Mouse (Mus musculus) frontal cortex, adult 2 months (tissue): ENCODE data around the gene Gzmm. TPM values are rescaled to one million over a fixed set of nuclear protein-coding genes. Genes with fewer than 3 reads are reported as not detected.

ENCODE experiments used
- DNase-seq, 2 experiments: peaks; one replicate each; pipeline ENCODE4 v3.0.0; 2022; ENCODE audit warnings: low spot score in 1 of 2; ENCODE audit errors: extremely low spot score in 1 of 2
- polyA plus RNA-seq: library from polyadenylated mRNA; depleted of rRNA; stranded (reverse); fragments of >200 nt; gene quantifications from 2 replicates; pipeline ENCODE4 v1.2.3, GENCODE M21; 2012; rRNA removed

The Gzmm gene
- polyA plus RNA-seq, 1 experiment: 1.8 TPM

DNA sequence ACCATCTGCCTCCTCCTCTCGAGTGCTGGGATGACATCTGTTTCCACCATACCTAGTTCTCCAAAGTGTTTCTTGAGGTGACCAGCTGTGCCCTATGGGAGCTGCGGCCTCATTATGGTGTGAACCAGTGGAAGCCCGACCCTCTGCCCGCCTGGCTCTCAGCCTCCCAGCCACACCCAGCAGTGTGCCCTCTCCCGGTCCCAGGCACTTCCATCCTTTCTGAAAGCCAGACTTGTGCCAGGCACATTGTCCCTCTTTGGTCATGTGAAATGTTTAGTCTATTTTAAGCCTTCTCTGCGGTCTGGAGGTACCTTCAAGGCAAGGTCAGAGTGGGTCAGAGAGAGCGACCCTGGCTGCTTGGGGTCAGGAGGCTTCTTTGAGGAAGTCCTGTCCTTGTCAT is 34.9 kb downstream of the Gzmm start:
- DNase-seq: no peak

DNA sequence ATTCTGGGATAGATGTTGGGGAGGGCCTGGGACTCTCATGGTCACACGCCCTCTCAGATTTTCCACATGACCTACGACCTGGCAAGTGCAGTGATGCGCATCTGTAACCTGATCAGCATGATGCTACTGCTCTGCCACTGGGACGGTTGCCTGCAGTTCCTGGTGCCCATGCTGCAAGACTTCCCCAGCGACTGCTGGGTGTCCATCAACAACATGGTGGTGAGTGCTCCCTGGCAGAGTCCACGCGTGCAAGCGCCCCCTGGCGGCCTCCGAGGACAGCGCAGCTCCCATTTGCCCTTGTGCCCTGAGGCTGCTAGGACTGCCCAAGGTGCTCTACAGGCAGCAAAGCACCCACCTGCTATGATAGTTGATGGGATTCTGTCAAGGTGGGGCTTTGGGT is 37.3 kb downstream of the Gzmm start:
- DNase-seq: peak in 1 of 2 experiments; percentile 53

DNA sequence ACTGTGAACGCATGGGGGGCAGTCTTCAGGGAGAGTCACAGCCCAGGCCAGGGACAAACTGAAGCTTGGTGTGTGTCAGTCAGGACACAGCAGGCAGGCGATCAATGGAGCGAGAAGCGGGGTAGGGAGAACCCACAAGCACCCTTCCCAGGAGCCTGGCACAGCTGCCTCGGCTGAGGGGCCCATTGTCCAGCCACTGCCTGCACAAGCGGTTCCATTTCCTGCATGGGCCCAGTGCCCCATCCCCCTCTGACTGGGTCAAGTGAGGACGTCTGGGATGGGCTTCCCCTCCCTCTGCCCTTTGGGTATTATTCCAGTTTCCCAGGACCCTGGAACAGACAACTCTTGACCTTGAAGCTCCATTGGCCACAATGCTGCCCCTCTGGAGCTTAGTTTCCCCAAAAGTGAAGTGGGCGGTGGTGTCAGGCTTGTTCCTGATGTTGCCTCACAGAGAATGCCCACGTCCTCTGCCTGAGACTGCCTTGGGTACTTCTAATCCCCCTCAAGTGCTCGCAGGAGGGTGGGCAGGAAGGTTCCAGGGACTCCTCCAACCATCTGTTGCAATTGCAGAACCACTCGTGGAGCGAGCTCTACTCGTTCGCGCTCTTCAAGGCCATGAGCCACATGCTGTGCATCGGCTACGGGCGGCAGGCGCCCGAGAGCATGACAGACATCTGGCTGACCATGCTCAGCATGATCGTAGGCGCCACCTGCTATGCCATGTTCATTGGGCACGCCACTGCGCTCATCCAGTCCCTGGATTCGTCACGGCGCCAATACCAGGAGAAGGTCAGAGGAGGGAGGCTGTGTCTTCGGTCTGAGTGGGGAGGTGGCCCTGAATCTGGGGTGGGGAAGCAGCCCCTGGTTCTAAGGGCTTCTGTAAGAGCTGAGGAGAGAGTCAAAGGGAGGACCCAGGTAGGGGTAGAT is 39.8 kb downstream of the Gzmm start:
- peak in 1 of 2 experiments; percentile 70 for DNase-seq

DNA sequence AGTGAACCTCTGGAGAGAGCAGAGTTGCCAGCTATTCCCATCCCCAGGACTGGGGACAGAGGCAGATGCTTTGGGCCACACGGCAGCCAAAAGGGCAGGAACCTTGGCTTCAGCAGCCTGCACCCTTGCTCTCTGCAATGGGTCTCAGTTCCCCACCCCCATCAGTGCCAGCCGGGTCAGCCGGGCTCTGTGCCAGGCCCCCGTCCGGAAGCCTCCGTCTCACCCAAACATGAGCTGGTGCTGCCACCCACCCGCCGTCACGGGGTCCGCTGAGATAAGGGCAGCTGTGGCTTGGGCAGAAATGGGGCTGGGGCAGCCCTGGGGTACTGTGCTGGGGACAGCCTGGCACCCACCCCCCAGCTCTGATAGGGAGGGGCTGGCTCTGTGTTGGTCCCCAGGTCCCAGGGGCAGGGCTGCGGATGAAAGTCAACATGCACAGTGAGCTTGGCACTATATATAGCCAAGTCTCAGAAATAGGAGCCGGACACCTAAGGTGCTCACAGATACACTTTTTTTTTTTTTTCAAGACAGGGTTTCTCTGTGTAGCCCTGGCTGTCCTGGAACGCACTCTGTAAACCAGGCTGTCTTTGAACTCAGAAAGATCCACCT is 40.6 kb downstream of the Gzmm start:
- peak in 1 of 2 experiments; percentile 59 for DNase-seq

DNA sequence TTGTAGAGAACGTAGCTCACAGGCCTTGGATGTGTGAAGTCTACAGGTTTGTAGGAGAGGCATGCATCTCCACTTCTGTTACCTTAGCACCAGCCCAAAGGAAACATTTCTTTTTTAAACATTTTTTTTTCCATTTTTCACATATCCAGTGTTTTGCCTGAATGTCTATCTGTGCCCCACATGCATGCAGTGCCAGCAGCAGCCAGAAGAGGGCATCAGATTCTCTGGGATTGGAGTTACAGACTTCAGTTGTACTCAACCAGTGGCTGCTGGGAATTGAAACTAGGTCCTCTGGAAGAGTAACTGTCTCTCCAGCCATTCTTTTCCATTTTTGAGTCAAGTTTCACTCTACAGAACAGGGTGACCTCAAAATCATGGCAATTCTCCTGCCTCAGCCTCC is 43.7 kb downstream of the Gzmm start:
- peak in 1 of 2 experiments; percentile 62 for DNase-seq

DNA sequence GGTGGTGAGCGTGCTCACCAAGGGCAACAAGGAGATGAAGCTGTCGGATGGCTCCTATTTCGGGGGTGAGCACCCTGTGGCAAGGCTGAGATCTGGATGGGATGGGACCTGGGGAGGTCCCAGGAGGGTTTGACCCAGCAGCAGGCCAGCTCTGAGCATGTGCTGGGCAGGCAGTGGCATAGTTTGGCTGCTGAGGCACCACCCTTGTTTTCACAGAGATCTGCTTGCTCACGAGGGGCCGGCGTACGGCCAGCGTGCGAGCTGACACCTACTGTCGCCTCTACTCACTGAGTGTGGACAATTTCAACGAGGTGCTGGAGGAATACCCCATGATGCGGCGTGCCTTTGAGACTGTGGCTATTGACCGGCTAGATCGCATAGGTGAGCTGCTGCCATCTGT is 45.0 kb downstream of the Gzmm start:
- no peak for DNase-seq

DNA sequence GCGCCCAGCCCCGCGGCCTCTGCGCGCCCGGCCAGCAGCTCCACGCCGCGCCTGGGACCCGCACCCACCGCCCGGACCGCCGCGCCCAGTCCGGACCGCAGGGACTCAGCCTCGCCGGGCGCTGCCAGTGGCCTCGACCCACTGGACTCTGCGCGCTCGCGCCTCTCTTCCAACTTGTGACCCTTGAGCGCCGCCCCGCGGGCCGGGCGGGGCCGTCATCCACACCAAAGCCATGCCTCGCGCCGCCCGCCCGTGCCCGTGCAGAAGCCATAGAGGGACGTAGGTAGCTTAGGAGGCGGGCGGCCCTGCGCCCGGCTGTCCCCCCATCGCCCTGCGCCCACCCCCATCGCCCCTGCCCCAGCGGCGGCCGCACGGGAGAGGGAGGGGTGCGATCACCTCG is 46.5 kb downstream of the Gzmm start:
- DNase-seq: no peak

GRCm38 (mm10) chr10:79736706-79737105 is 47.9 kb downstream of the Gzmm start:
- no peak for DNase-seq

- no peak for DNase-seq
These were observed 49.4 kb downstream of the Gzmm start for GRCm38 (mm10) chr10:79738259-79738658.

- no peak for DNase-seq
These were observed 50.4 kb downstream of the Gzmm start for GRCm38 (mm10) chr10:79739234-79739633.

DNA sequence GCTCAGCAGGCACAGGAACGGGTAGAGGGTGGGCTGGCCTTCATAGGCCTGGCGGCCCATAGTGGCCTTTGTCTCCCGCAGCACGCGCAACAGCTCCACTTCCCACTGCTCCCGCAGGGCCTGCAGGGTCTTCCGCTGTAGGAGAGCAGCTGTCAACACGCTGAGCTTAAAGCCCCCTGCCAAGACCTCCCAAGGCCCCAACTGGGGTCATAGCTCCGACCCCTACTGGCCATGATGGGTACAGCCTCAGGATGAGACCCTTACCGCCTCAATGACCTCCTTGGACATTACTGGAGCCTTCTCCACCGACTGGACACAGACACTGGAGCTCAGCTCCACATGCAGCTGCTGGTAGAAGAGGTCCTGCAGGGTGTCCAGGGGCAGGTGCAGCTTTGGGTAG is 52.0 kb downstream of the Gzmm start:
- no peak for DNase-seq

- no peak for DNase-seq
These were observed 54.3 kb downstream of the Gzmm start for GRCm38 (mm10) chr10:79743161-79743560.

DNA sequence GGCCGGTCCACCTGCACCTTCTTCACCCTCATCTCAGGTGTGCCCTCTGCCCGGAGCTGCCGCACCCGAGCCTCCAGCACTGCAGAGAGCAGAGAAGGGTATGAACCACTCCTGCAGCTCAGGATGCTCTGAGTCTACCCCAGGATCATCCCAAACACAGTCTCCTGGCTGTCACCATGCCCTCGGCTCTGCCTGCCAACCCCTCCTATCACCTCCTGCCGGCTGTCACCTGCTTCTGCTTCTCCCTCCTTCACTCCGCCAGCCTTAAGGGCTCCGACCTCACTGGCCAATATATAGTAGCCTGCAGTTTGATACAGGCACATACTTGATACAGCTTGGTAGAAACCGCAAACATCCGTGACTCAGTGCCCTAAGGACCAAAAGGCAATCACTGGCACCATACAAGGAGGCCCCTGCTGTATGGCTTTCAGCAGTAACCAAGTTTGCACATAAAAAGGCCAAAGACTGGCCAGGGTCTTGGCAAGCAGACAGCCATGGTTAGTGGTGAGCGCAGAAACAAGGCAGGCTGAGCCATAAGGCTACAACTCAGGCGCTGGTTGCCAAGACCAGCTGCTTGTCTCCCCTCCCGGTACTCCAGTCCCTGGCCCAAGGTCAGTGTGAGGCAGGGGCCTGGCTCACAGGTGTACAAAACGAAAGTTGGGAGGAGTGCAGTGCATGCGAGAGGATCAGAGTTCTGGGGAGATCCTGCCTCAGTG is 55.0 kb downstream of the Gzmm start:
- no peak for DNase-seq

Other genes with a start within 250 kb of the Gzmm start
- gene Vmn2r83, start 220.3 kb upstream of the Gzmm start, polyA plus RNA-seq: not detected in 2 replicates
- 2.6 and 3.5 TPM in 2 replicates for gene Plpp2, start 155.2 kb upstream of the Gzmm start, polyA plus RNA-seq
- 84.8 and 89.0 TPM in 2 replicates for gene Mier2, start 133.8 kb upstream of the Gzmm start, polyA plus RNA-seq
- gene Theg, start 101.7 kb upstream of the Gzmm start, polyA plus RNA-seq: 1.1 and 2.0 TPM in 2 replicates
- gene C2cd4c, start 75.0 kb upstream of the Gzmm start, polyA plus RNA-seq: 9.8 and 11.3 TPM in 2 replicates
- gene Shc2, start 51.1 kb upstream of the Gzmm start, polyA plus RNA-seq: 54.1 and 63.1 TPM in 2 replicates
- 0.22 and 0.25 TPM in 2 replicates for gene Odf3l2, start 43.3 kb upstream of the Gzmm start, polyA plus RNA-seq
- not detected in 2 replicates for gene Madcam1, start 24.5 kb upstream of the Gzmm start, polyA plus RNA-seq
- 89.4 and 92.3 TPM in 2 replicates for gene Tpgs1, start 19.7 kb upstream of the Gzmm start, polyA plus RNA-seq
- gene Cdc34, start 6.8 kb upstream of the Gzmm start, polyA plus RNA-seq: 96.3 and 111 TPM in 2 replicates
- 1,126 and 1,227 TPM in 2 replicates for gene Bsg, start 15.5 kb downstream of the Gzmm start, polyA plus RNA-seq
- 119 and 124 TPM in 2 replicates for gene Hcn2, start 27.6 kb downstream of the Gzmm start, polyA plus RNA-seq
- 60.7 and 62.2 TPM in 2 replicates for gene Polrmt, start 57.6 kb downstream of the Gzmm start, polyA plus RNA-seq
- 6.2 and 6.9 TPM in 2 replicates for gene Fgf22, start 66.1 kb downstream of the Gzmm start, polyA plus RNA-seq
- gene Rnf126, start 77.9 kb downstream of the Gzmm start, polyA plus RNA-seq: 140 and 166 TPM in 2 replicates
- gene Fstl3, start 88.3 kb downstream of the Gzmm start, polyA plus RNA-seq: 5.6 and 7.0 TPM in 2 replicates
- gene Prss57, start 101.9 kb downstream of the Gzmm start, polyA plus RNA-seq: 1.00 and 1.1 TPM in 2 replicates
- 325 and 370 TPM in 2 replicates for gene Palm, start 104.6 kb downstream of the Gzmm start, polyA plus RNA-seq
- gene Misp, start 132.0 kb downstream of the Gzmm start, polyA plus RNA-seq: 0.40 and 0.71 TPM in 2 replicates
- gene Ptbp1, start 165.4 kb downstream of the Gzmm start, polyA plus RNA-seq: 59.5 and 71.5 TPM in 2 replicates
- 5.8 and 6.7 TPM in 2 replicates for gene Prtn3, start 185.5 kb downstream of the Gzmm start, polyA plus RNA-seq
- 124 and 134 TPM in 2 replicates for gene Plppr3, start 185.6 kb downstream of the Gzmm start, polyA plus RNA-seq
- gene Elane, start 197.2 kb downstream of the Gzmm start, polyA plus RNA-seq: 0.27 TPM in 1 of 2 replicates, not detected in the other
- gene Cfd, start 201.8 kb downstream of the Gzmm start, polyA plus RNA-seq: 1.1 and 3.5 TPM in 2 replicates
- 75.9 and 80.7 TPM in 2 replicates for gene Med16, start 219.9 kb downstream of the Gzmm start, polyA plus RNA-seq
- gene Gm26602, start 221.8 kb downstream of the Gzmm start, polyA plus RNA-seq: not detected in 2 replicates
- 10.7 and 11.8 TPM in 2 replicates for gene Kiss1r, start 228.0 kb downstream of the Gzmm start, polyA plus RNA-seq
- 380 and 385 TPM in 2 replicates for gene R3hdm4, start 232.2 kb downstream of the Gzmm start, polyA plus RNA-seq
- gene Arid3a, start 238.0 kb downstream of the Gzmm start, polyA plus RNA-seq: 3.6 and 4.1 TPM in 2 replicates